In the genomic region with DNA sequence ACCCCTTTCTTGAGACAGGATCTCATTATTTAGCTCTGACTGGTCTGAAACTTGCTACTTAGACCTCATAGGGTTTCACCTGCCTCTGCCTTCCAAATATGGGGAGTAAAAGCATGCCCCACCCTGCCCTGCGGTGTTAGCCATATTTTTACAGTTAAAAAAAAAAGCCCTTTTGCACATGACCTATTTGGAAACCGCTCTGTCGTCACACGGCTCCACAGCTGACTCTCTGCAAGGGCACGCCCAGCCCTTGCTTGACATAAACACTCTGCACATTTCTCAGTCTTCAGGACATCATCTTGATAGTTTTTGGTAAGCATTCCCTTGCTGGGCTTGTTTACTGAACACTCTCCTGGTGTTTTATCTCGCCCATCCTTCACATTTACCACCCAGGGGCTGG, we compare ENCODE assay signal across 19 mouse cellular contexts. TPM values are rescaled to one million over a fixed set of nuclear protein-coding genes. Genes with fewer than 3 reads are reported as not detected.
DNase-seq lines count a peak whose midpoint lies in the region; ATAC-seq and TF ChIP-seq lines count a peak whose summit lies in the region.
"Had no signal": no experiment of that assay in that cellular context is flagged by ENCODE, and none has a peak within 500 bp of the region (broad histone marks: within the 10 kb centered on the region; RNA-seq: fewer than 3 reads in every experiment).

No protein-coding gene starts in this region.

- no peak overlapping the region for H3K4me2 ChIP-seq in lung, postnatal 0 days (replicated peaks; ENCODE audit: low read depth, low read length)
- no peak overlapping the region for H3K4me2 ChIP-seq in hindbrain, embryonic 11.5 days (replicated peaks; ENCODE audit: low read depth, low read length)
- H3K4me2 ChIP-seq: embryonic facial prominence, embryonic 12.5 days; forebrain, embryonic 15.5 days; heart, embryonic 11.5 days; heart, embryonic 15.5 days; hindbrain, embryonic 14.5 days had no signal

- no peak for TF ChIP-seq CTCF in lung, postnatal 0 days (IDR thresholded peaks at IDR 0.05)

- H3K9ac ChIP-seq in lung, postnatal 0 days (replicated peaks; ENCODE audit: low read depth) = no peak overlapping the region
- no peak overlapping the region for H3K9ac ChIP-seq in hindbrain, embryonic 11.5 days (ENCODE audit: low read depth, low read length)
- H3K9ac ChIP-seq: embryonic facial prominence, embryonic 12.5 days; forebrain, embryonic 15.5 days; heart, embryonic 15.5 days; hindbrain, embryonic 14.5 days had no signal

- no peaks in the 10 kb centered on the region for H3K27me3 ChIP-seq in lung, postnatal 0 days (replicated peaks; ENCODE audit: insufficient read depth, low read length)
- no peaks in the 10 kb centered on the region for H3K27me3 ChIP-seq in hindbrain, embryonic 11.5 days (ENCODE audit: control insufficient read depth, insufficient read depth, low read length)
- H3K27me3 ChIP-seq: forebrain, embryonic 15.5 days had no signal

- ATAC-seq in lung, postnatal 0 days = peak; percentile 56; the same call in 1 of the 2 replicates
- ATAC-seq in megakaryocyte, adult 5-6 weeks (ENCODE audit: poor library complexity, severe bottlenecking) = peak; percentile 53
- ATAC-seq in hindbrain, embryonic 11.5 days (ENCODE audit: low FRiP score) = no peak
- ATAC-seq: forebrain, embryonic 15.5 days had no signal

- H3K9me3 ChIP-seq in lung, postnatal 0 days (ENCODE audit: low read length) = no peaks in the 10 kb centered on the region
- no peaks in the 10 kb centered on the region for H3K9me3 ChIP-seq in hindbrain, embryonic 11.5 days (ENCODE audit: control insufficient read depth, low read length)
- H3K9me3 ChIP-seq: embryonic facial prominence, embryonic 12.5 days; forebrain, embryonic 15.5 days; heart, embryonic 15.5 days had no signal

- peak; percentile 69 for DNase-seq in lung, postnatal 0 days (ENCODE audit: low spot score)
- DNase-seq in lung, postnatal 25 days (ENCODE audit: low spot score) = no peak
- peak; percentile 45 for DNase-seq in CD4-positive helper T cell, adult 2 months (ENCODE audit: low read depth, low spot score)
- peak; percentile 68 for DNase-seq in NIH3T3 (ENCODE audit: low read depth)
- DNase-seq in urinary bladder, adult 18-20 months (ENCODE audit: low spot score in 2 of 2) = no peak
- DNase-seq in hindbrain, embryonic 11.5 days (ENCODE audit: low spot score) = no peak
- DNase-seq: adrenal gland, postnatal 10 days; cerebellum, adult 11 months; cerebellum, adult 9-10 months; cerebellum, postnatal 25 days; gastrocnemius, postnatal 10 days; heart, adult 2 months; heart, postnatal 14 days had no signal

- no peak overlapping the region for H3K27ac ChIP-seq in lung, postnatal 0 days (ENCODE audit: low read length)
- no peak overlapping the region for H3K27ac ChIP-seq in hindbrain, embryonic 11.5 days (ENCODE audit: low read depth, low read length)
- H3K27ac ChIP-seq: embryonic facial prominence, embryonic 12.5 days; forebrain, embryonic 15.5 days; heart, adult 2 months; heart, embryonic 15.5 days; hindbrain, embryonic 14.5 days had no signal

- 34% methylated on average over 6 of the region's 6 CpGs for WGBS in lung, postnatal 0 days
- 80% methylated on average over 6 of the region's 6 CpGs for WGBS in hindbrain, embryonic 11.5 days

- TF ChIP-seq EP300 in lung, postnatal 0 days (IDR thresholded peaks at IDR 0.05) = no peak

- no peaks in the 10 kb centered on the region for H3K4me1 ChIP-seq in lung, postnatal 0 days (ENCODE audit: insufficient read depth, low read depth, low read length)
- no peaks in the 10 kb centered on the region for H3K4me1 ChIP-seq in hindbrain, embryonic 11.5 days (replicated peaks; ENCODE audit: control insufficient read depth, insufficient read depth, low read length)
- H3K4me1 ChIP-seq: embryonic facial prominence, embryonic 12.5 days; heart, embryonic 15.5 days had no signal

- H3K4me3 ChIP-seq in lung, postnatal 0 days (ENCODE audit: low read depth, low read length) = no peak overlapping the region
- no peak overlapping the region for H3K4me3 ChIP-seq in hindbrain, embryonic 11.5 days (ENCODE audit: low read depth, low read length)
- H3K4me3 ChIP-seq: embryonic facial prominence, embryonic 12.5 days; forebrain, embryonic 15.5 days; heart, adult 2 months; heart, embryonic 15.5 days had no signal

- H3K36me3 ChIP-seq in lung, postnatal 0 days (ENCODE audit: insufficient read depth, low read length) = no peaks in the 10 kb centered on the region
- no peaks in the 10 kb centered on the region for H3K36me3 ChIP-seq in hindbrain, embryonic 11.5 days (ENCODE audit: control insufficient read depth, insufficient read depth, low read length)
- H3K36me3 ChIP-seq: embryonic facial prominence, embryonic 12.5 days; forebrain, embryonic 15.5 days; heart, embryonic 15.5 days had no signal

RNA-seq across cellular contexts. Expression of a gene that starts 11.1 kb away (rescaled TPM):
- polyA plus RNA-seq in lung, postnatal 0 days (2015; fragmentation: Nextera tagmentation; extraction: Ambion mirVana) = 3.2 and 5.0 TPM in 2 replicates
- 0.11 and 0.21 TPM in 2 replicates for total RNA-seq in megakaryocyte, adult 5-6 weeks (2015)
- 0.15 and 0.33 TPM in 2 replicates for total RNA-seq in megakaryocyte, adult 5-6 weeks (2017)
- 14.6 and 22.1 TPM in 2 replicates for polyA plus RNA-seq in hindbrain, embryonic 11.5 days (2014; fragmentation: Nextera tagmentation; extraction: Ambion mirVana)

RNA-seq across cellular contexts. Expression of a gene that starts 44.2 kb away (rescaled TPM):
- polyA plus RNA-seq in lung, postnatal 0 days (2015; fragmentation: Nextera tagmentation; extraction: Ambion mirVana) = 19.5 and 20.0 TPM in 2 replicates
- total RNA-seq in megakaryocyte, adult 5-6 weeks (2015) = 68.0 and 75.8 TPM in 2 replicates
- total RNA-seq in megakaryocyte, adult 5-6 weeks (2017) = 124 and 135 TPM in 2 replicates
- polyA plus RNA-seq in hindbrain, embryonic 11.5 days (2014; fragmentation: Nextera tagmentation; extraction: Ambion mirVana) = 37.8 and 48.7 TPM in 2 replicates

Comparison
In these comparisons a context has a peak if more than half of its experiments do, and no peak if none do; other contexts are left out.
1. DNase-seq: peak in lung, postnatal 0 days (single experiment), CD4-positive helper T cell, adult 2 months (single experiment) and NIH3T3 (single experiment); none in lung, postnatal 25 days (single experiment), urinary bladder, adult 18-20 months (0 of 2) and hindbrain, embryonic 11.5 days (single experiment).